Mouse (Mus musculus) erythroblast, embryonic 14.5 days (primary cell): ENCODE measurements around the gene Ccdc148. TPM values are rescaled to one million over a fixed set of nuclear protein-coding genes. Genes with fewer than 3 reads are reported as not detected.

Experiments used
- H3K27me3 ChIP-seq: 2 replicates; pipeline ENCODE4 v1.6.1; 2012; ENCODE audit warnings: inconsistent platforms; ENCODE audit not compliant: control insufficient read depth
- H3K36me3 ChIP-seq: 2 replicates; pipeline ENCODE4 v1.6.1; 2012; ENCODE audit warnings: mild to moderate bottlenecking, inconsistent platforms; ENCODE audit not compliant: control insufficient read depth
- H3K4me1 ChIP-seq: 2 replicates; pipeline ENCODE4 v1.6.1; 2012; ENCODE audit warnings: inconsistent platforms; ENCODE audit not compliant: control insufficient read depth
- H3K4me3 ChIP-seq: replicated peaks from 2 replicates; pipeline ENCODE3; 2012; ENCODE audit warnings: moderate library complexity, mild to moderate bottlenecking, inconsistent platforms
- H3K9me3 ChIP-seq: 2 replicates; pipeline ENCODE4 v1.6.1; 2012; ENCODE audit warnings: low read length, inconsistent platforms, mixed read lengths; ENCODE audit not compliant: control insufficient read depth
- GATA1 ChIP-seq: IDR thresholded peaks from 2 replicates; pipeline ENCODE4 v1.6.1; 2012; ENCODE audit warnings: low read length, inconsistent platforms, mixed read lengths
- TAL1 ChIP-seq: IDR thresholded peaks from 3 replicates; pipeline ENCODE4 v1.6.1; 2012; ENCODE audit warnings: low read length, inconsistent platforms, mixed read lengths
- polyA plus RNA-seq: library from polyadenylated mRNA; stranded (reverse); fragments of >175 nt; gene quantifications from 2 replicates; pipeline ENCODE4 v1.2.3, GENCODE M21; 2012

The Ccdc148 gene
- polyA plus RNA-seq, 1 experiment, result not detected

DNA sequence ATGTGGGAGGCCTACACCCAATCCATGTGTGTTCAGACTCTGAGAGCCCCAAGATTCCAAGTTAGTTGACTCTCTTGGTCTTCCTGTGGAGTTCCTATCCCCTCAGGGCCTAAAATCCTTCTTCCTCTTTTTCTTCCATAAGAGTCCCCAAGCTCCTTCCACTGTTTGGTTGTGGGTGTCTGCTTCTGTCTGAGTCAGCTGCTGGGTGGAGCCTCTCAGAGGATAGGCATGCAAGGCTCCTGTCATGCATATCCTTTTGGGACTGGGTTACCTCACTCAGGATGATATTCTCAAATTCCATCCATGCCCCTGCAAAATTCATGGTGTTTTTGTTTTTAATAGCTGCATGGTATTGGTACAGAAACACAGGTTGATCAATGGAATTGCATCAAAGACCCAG, 5.1 kb downstream of the Ccdc148 start:
- peaks cover 6% of the 10 kb centered on the region for H3K4me1 ChIP-seq
- peaks cover 13% of the 10 kb centered on the region for H3K27me3 ChIP-seq
- TF ChIP-seq GATA1, result no peak
- no peak overlapping the region for H3K4me3 ChIP-seq
- H3K36me3 ChIP-seq, result no peaks in the 10 kb centered on the region
- no peaks in the 10 kb centered on the region for H3K9me3 ChIP-seq

DNA sequence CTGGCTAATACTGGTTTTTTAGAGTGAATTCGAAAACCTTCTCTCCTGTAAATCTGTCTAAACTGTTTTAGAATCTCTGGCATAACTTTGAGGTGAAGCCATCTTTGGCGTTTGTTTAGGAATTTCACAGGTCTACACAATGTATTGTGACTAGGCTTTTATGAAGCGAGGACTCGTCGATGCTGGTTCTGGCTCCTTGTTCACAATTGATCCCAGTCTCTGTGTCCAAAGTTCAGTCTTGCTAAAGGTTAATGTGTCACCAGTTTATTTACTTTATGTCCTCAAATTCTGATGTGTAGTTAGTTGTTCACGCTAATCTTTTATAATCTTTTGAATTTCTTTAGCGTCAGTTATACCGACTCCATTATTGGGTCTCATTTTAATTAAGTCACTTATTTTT, 29.4 kb downstream of the Ccdc148 start:
- no peaks in the 10 kb centered on the region for H3K36me3 ChIP-seq
- no peaks in the 10 kb centered on the region for H3K9me3 ChIP-seq
- no peak for TF ChIP-seq TAL1
- no peak for TF ChIP-seq GATA1
- H3K27me3 ChIP-seq, result no peaks in the 10 kb centered on the region
- H3K4me3 ChIP-seq, result no peak overlapping the region
- H3K4me1 ChIP-seq, result no peaks in the 10 kb centered on the region

DNA sequence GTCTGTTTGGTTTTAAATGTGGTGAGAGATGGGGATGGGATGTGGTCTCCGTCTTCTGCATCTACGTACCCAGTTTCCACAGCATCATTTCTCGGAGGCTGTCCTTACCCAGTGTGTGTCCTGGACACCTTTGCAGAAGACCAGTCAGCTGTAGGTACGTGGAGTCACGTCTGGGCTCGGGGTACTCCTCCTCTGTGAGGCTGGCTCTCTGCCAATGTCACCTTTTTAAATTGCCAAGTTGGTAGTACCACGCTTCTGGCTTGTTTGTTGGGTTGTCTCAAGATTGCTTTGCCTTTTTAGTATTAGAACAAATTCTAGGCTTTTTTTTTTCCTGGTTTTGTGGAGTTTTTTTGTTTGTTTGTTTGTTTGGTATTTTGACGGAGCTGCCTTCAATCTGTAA, 30.7 kb downstream of the Ccdc148 start:
- Histone ChIP-seq H3K4me3 (no peak overlapping the region), H3K27me3 (no peaks in the 10 kb centered on the region), H3K9me3 (no peaks in the 10 kb centered on the region), H3K4me1 (no peaks in the 10 kb centered on the region), H3K36me3 (no peaks in the 10 kb centered on the region)
- TF ChIP-seq GATA1, result no peak
- no peak for TF ChIP-seq TAL1

DNA sequence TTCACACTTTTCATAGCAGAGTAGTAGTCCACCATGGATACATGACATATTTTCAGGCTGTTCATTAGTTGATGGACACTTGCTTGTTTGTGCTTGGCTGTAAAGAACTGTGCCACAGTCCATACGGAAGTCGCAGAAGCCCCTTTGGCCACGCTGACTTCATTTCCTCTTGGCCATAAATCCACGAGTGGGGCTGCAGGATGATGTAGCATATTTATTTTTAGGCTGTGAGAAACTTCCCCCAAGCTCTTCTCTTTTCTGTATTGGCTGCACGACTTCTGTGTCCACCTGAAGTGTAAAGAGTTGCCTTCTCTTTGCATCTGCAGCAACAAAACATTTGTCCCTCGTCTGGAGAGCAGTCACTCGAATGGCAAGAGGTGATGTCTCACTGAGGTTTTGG, 31.5 kb downstream of the Ccdc148 start:
- Histone ChIP-seq H3K36me3 (no peaks in the 10 kb centered on the region), H3K4me3 (no peak overlapping the region), H3K27me3 (no peaks in the 10 kb centered on the region), H3K9me3 (no peaks in the 10 kb centered on the region), H3K4me1 (no peaks in the 10 kb centered on the region)
- TF ChIP-seq TAL1 (no peak), GATA1 (no peak)

DNA sequence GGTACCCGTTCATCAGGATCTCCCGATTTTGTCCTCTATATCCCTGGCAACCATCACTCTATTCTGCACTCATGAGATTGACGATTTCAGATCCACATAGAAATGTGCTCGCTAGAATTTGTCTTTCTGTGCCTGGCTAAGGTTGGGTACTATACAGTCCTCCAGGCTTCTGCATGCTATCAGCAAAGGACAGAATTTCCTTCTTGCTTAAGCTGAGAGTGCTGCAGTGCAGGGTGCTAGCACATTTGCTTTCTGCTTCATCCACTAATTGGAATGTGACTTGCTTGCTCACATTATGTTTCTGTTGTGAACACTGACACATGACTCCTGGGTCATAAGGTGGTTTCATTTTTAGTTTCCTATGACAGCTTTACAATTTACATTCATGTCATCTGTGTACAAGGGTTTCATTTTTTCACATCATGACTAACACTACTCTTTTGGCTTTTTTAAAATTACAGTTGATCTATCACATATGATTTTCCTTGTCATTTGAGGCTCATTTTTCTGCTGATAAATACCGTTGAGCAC, 104.8 kb downstream of the Ccdc148 start:
- Histone ChIP-seq H3K9me3 (no peaks in the 10 kb centered on the region), H3K4me1 (no peaks in the 10 kb centered on the region), H3K36me3 (no peaks in the 10 kb centered on the region), H3K27me3 (no peaks in the 10 kb centered on the region), H3K4me3 (no peak overlapping the region)
- TF ChIP-seq GATA1 (no peak), TAL1 (no peak)

DNA sequence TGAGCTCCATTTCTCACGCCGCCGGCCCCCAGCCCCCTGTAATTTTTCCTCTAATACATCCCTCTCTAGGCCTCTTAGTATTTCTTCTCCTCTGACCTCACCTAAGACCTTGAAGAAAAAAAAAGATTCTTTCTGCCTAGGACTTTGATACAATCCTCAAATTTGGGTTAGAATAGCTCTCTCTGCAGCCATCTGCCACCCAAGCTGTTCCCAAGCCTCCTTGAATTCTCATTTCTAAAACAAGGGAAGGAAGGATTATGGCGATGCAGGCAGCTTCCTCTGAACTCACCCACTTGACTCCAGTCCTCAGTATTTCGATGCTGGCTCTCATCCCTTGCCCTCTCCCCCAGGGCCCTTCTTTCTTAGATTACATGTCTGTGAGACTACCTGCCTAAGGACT, 106.1 kb downstream of the Ccdc148 start:
- Histone ChIP-seq H3K4me3 (no peak overlapping the region), H3K9me3 (no peaks in the 10 kb centered on the region), H3K36me3 (no peaks in the 10 kb centered on the region), H3K27me3 (no peaks in the 10 kb centered on the region), H3K4me1 (no peaks in the 10 kb centered on the region)
- TF ChIP-seq TAL1 (no peak), GATA1 (no peak)

DNA sequence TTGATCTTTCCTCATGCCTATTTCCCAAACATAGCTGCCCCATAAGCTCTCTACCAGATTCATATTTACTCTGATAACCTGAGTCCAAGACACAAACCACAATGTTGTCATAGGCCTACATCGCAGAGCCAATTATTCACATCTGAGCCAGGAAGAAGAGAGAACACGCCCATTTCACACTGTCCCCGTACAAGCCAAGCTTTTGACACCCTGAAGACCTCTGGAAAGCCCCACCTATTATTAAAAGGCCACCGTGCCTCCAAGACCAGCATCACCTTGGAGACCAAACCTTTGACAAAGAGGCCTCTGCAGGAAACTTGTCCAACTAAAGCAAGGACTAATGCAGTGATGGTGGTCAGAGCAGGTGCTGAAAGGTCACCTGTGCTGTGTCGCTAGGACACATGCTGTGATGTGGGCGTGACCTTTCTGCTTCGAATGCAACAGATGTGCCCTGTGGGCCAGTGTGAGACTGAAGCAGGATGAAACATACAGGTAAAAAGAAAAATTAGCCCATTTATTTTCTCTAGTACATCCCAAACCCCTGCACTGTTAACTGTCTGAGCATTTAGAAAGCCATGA, 106.9 kb downstream of the Ccdc148 start:
- Histone ChIP-seq H3K36me3 (no peaks in the 10 kb centered on the region), H3K4me3 (no peak overlapping the region), H3K4me1 (no peaks in the 10 kb centered on the region), H3K9me3 (no peaks in the 10 kb centered on the region), H3K27me3 (no peaks in the 10 kb centered on the region)
- TF ChIP-seq GATA1 (no peak), TAL1 (no peak)

DNA sequence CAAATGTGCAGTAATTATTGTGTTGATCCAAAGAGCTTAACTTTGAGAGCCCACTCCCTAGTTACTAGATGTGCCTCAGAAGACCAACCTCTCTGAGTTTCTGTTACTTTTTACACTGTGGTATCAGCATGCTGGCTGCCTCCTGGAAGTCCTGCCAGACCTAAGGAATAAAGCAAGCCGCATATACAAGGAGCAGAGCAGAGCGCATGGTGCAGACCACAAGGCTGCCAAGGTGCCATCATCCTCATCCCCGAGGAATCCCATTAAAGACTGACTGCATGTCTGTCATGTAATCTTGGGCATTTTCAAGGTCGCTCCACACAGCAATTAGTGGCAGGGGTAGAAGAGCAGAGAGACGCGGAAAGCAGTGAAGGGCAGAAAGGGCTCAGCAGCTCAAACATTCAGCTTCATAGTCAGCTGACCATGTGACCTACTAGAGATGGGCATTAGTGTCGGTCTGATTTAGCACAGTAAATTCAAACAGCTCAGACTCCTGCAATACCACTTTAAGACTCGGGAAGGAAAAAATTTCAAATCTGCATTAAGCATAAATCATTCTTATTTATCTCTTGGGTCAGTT, 110.1 kb downstream of the Ccdc148 start:
- Histone ChIP-seq H3K4me3 (no peak overlapping the region), H3K4me1 (no peaks in the 10 kb centered on the region), H3K36me3 (no peaks in the 10 kb centered on the region), H3K27me3 (no peaks in the 10 kb centered on the region), H3K9me3 (no peaks in the 10 kb centered on the region)
- no peak for TF ChIP-seq GATA1
- no peak for TF ChIP-seq TAL1

DNA sequence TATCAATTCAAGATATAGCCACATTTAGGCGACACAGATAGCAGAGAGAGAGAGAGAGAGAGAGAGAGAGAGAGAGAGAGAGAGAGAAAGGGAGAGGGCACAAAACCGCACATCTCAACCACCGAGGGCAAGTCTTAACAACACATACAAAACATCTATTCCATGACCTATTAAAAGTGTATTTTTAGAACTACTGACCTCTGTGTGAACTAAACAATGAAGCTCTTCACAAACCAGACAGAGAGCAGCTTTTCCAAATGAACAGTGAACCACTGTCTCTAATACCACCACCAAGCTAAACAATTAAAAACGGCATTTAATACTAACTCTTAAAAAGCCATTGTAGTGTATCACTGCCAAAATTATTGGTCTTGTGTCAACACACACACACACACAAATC, 110.8 kb downstream of the Ccdc148 start:
- no peaks in the 10 kb centered on the region for H3K27me3 ChIP-seq
- TF ChIP-seq GATA1 (no peak), TAL1 (no peak)
- no peaks in the 10 kb centered on the region for H3K4me1 ChIP-seq
- no peaks in the 10 kb centered on the region for H3K9me3 ChIP-seq
- no peak overlapping the region for H3K4me3 ChIP-seq
- H3K36me3 ChIP-seq, result no peaks in the 10 kb centered on the region

DNA sequence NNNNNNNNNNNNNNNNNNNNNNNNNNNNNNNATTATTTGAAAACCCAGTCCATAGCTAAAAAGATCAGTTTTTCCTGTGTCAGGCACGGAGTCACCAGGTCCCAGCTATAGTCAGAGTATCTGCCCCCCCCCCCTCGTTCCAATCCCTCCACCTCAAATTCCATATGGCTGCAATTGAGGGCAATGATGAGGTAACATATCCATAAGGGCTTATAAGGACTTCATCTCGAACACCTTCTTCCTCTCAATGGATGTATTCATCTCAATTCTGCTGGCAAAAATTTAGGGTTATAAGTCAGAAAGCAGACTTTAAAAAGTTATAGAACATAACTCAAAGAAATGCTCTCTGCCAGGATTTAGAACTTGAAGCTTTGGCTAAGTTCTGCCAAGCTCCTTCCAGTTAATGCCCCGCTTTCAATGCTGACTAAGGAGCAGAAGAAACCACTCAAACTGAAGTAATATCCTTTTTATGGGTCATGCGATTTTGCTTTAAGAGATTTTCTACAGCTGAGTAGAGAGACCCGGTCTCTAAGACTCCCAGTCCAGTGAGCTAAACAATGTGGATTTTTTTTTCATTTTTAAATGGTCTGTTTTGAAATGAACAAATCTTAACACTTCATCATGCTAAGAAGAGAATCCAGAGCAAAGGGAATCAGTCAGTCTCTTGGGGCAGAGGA, 111.6 kb downstream of the Ccdc148 start:
- Histone ChIP-seq H3K4me3 (no peak overlapping the region), H3K36me3 (no peaks in the 10 kb centered on the region), H3K27me3 (no peaks in the 10 kb centered on the region), H3K4me1 (no peaks in the 10 kb centered on the region), H3K9me3 (no peaks in the 10 kb centered on the region)
- TF ChIP-seq GATA1, result no peak
- TF ChIP-seq TAL1, result no peak
